Mouse (Mus musculus) heart, embryonic 12.5 days (tissue): ENCODE results near the gene Bicra. TPM values are rescaled to one million over a fixed set of nuclear protein-coding genes. Genes with fewer than 3 reads are reported as not detected.

Source experiments
- ATAC-seq: fragments of 200-750 bp; cut with Nextera tagmentation; 2 replicates; pipeline ENCODE4 v1.8.0; 2017; ENCODE audit warnings: moderate TSS enrichment, moderate library complexity; ENCODE audit not compliant: insufficient number of reproducible peaks, low FRiP score
- H3K27ac ChIP-seq: fragments of 300-500 bp; sonication (generic); 2 replicates; pipeline ENCODE4 v1.5.1; 2016; ENCODE audit warnings: mild to moderate bottlenecking, moderate library complexity; ENCODE audit not compliant: poor library complexity, severe bottlenecking
- H3K27me3 ChIP-seq: fragments of 300-500 bp; sonication (generic); replicated peaks from 2 replicates; pipeline ENCODE4 v1.6.1; 2016; ENCODE audit warnings: mild to moderate bottlenecking, moderate library complexity
- H3K36me3 ChIP-seq: fragments of 300-500 bp; sonication (generic); 2 replicates; pipeline ENCODE4 v1.6.1; 2016; ENCODE audit warnings: mild to moderate bottlenecking, moderate library complexity
- H3K4me1 ChIP-seq: fragments of 300-500 bp; sonication (generic); replicated peaks from 2 replicates; pipeline ENCODE4 v1.6.1; 2016; ENCODE audit warnings: mild to moderate bottlenecking
- H3K4me2 ChIP-seq: fragments of 300-500 bp; sonication (generic); 2 replicates; pipeline ENCODE4 v1.6.1; 2016; ENCODE audit warnings: mild to moderate bottlenecking, moderate library complexity
- H3K4me3 ChIP-seq: fragments of 300-500 bp; sonication (generic); 2 replicates; pipeline ENCODE4 v1.5.1; 2016; ENCODE audit warnings: mild to moderate bottlenecking
- H3K9ac ChIP-seq: fragments of 300-500 bp; sonication (generic); 2 replicates; pipeline ENCODE4 v1.6.1; 2016; ENCODE audit warnings: mild to moderate bottlenecking, moderate library complexity
- H3K9me3 ChIP-seq: fragments of 300-500 bp; sonication (generic); replicated peaks from 2 replicates; pipeline ENCODE4 v1.6.1; 2016; ENCODE audit warnings: mild to moderate bottlenecking, moderate library complexity
- WGBS: fragments of 180-500 bp; shearing (Covaris S2); methylation state at CpG from one replicate; pipeline ENCODE4 v1.1.7; 2016; 5-methylcytosine and 5-hydroxymethylcytosine counted together
- polyA plus RNA-seq: library from polyadenylated mRNA; unstranded; fragments of >200 nt; fragmentation: Nextera tagmentation; extraction: Ambion mirVana; gene quantifications from 2 replicates; pipeline ENCODE4 v1.2.1, GENCODE M21; 2016

Gene Bicra
- polyA plus RNA-seq, 1 experiment from 2014 or later = 5.9 TPM

DNA sequence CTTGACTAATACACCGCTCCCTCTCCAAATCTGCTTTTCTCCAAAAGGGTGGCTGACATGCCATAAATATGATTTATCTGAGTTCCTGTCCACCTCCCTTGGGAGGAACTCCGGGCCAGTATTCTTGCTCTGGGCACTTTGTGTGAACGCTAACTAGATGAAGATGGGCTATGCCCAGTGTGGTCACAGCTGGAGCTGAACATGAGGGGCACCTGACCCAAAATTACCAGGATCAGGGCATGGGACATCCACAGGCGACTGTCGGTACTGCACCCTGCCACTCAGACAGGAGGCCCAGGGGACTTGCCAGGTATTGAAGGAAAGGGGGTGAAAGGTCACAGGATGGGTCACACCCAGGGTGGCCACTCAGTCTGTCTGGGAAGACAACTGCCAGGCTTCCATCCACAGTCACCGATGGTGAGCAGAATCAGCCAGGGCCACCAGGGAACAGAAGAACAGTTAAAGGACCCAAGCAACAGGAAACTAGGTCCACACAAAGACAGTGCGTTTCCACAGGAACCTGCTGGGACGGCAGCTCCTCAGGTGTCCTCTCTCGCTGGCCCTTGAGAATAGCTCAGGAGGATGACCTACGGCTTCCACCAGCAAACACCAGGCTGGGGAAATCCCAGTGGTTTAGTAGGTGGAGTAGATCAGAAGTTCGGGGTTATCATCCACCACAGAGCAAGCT is 35.0 kb downstream of the Bicra start:
- Histone ChIP-seq H3K27me3 (no peaks in the 10 kb centered on the region), H3K27ac (no peak overlapping the region), H3K4me2 (no peak overlapping the region), H3K36me3 (peaks cover 16% of the 10 kb centered on the region; the same call in 1 of the 2 replicates), H3K9me3 (no peaks in the 10 kb centered on the region), H3K9ac (no peak overlapping the region), H3K4me3 (no peak overlapping the region), H3K4me1 (peaks cover 42% of the 10 kb centered on the region)
- ATAC-seq = no peak
- 78% methylated on average over 11 of the region's 11 CpGs for WGBS

DNA sequence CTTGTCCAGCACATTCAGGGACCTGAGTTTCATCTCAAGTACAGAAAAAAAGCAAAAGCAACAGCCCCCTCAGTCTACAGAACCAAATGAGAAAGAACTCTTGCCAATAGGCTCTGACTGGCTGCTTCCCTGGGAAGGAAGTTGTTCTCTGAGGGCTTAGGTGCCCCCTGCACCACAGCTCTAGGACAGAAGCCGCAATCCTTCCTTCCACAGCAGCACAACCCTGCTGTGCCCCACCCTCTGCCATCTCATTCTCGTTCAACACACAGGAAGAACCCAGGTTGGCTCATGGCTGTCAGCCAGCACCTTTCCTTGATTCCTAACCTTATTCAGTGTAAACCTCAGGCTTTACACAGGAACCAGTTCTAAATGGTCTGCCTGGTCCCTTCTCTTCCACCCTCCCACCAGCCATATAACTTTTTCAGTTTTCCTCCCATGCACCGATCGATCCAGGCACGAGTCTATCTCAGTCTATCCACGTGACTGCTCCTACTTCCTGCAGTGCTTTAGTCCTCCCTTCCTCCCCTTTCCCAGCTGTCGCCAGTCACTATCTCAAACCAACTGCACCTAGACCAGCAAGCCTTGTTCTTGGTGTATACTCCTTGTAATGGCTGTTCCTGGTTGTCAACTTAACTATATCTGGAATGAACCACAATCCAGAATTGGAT is 36.2 kb downstream of the Bicra start:
- no peak for ATAC-seq
- Histone ChIP-seq H3K36me3 (peaks cover 14% of the 10 kb centered on the region; the same call in 1 of the 2 replicates), H3K9ac (no peak overlapping the region), H3K4me3 (no peak overlapping the region), H3K4me1 (peaks cover 42% of the 10 kb centered on the region), H3K27me3 (no peaks in the 10 kb centered on the region), H3K27ac (no peak overlapping the region), H3K4me2 (no peak overlapping the region), H3K9me3 (no peaks in the 10 kb centered on the region)
- 68% methylated on average over 7 of the region's 7 CpGs for WGBS

DNA sequence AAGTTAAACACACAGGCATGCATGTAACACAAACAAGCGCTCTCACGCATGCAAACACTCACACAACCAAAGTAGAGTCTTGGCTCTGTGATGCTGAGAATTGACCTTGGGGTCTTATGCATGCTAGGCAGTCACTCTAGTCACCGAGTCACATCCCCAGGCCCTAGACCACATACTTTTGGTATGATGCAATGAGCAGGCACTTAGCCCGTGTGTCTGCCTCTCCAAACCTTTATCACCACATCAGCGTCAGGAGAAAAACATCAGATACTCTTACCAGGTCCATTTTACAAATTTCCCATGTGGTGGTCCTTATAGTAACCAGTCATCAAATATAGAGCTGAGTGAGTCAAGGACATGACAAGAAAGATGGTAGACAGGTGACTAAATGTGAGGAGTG is 37.1 kb downstream of the Bicra start:
- Histone ChIP-seq H3K9me3 (no peaks in the 10 kb centered on the region), H3K36me3 (peaks cover 18% of the 10 kb centered on the region), H3K4me2 (no peak overlapping the region), H3K9ac (no peak overlapping the region), H3K4me3 (no peak overlapping the region), H3K27me3 (no peaks in the 10 kb centered on the region), H3K27ac (no peak overlapping the region), H3K4me1 (peaks cover 42% of the 10 kb centered on the region)
- 63% methylated on average over 5 of the region's 5 CpGs for WGBS
- no peak for ATAC-seq

GRCm38 (mm10) chr7:16009636-16010035 is 38.1 kb downstream of the Bicra start:
- WGBS = 89% methylated on average over 7 of the region's 7 CpGs
- Histone ChIP-seq H3K4me1 (peaks cover 40% of the 10 kb centered on the region), H3K27me3 (no peaks in the 10 kb centered on the region), H3K27ac (no peak overlapping the region), H3K9me3 (no peaks in the 10 kb centered on the region), H3K9ac (no peak overlapping the region), H3K36me3 (peaks cover 18% of the 10 kb centered on the region), H3K4me2 (no peak overlapping the region), H3K4me3 (no peak overlapping the region)
- ATAC-seq = no peak

DNA sequence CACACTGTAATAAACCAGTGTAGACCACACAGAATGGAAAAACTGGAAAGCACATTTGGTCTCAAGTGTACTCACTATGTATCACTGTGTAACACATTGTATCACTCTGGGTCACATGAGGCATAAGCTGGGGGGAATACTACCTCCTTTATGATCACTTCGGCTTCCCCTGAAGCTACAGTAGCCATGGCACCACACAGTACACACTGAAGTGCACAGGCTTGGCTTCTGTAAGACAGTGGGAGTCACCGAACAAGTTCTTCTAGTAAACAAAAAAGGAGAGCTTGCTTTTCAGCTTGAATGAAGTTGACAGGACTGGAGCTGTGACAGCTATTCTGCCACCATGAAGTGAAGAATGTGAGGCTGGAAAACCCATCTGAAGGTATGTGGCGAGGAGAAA is 42.7 kb downstream of the Bicra start:
- Histone ChIP-seq H3K4me2 (no peak overlapping the region), H3K4me1 (peaks cover 40% of the 10 kb centered on the region), H3K36me3 (peaks cover 16% of the 10 kb centered on the region; the same call in 1 of the 2 replicates), H3K9ac (no peak overlapping the region), H3K9me3 (no peaks in the 10 kb centered on the region), H3K27me3 (no peaks in the 10 kb centered on the region), H3K4me3 (no peak overlapping the region), H3K27ac (no peak overlapping the region)
- WGBS = 82% methylated on average over 3 of the region's 3 CpGs
- ATAC-seq = no peak

GRCm38 (mm10) chr7:16004177-16004856 is 43.4 kb downstream of the Bicra start:
- H3K27me3 ChIP-seq = no peaks in the 10 kb centered on the region
- H3K9ac ChIP-seq = no peak overlapping the region
- H3K4me2 ChIP-seq = no peak overlapping the region
- no peak overlapping the region for H3K4me3 ChIP-seq
- H3K4me1 ChIP-seq = peaks cover 40% of the 10 kb centered on the region
- no peak overlapping the region for H3K27ac ChIP-seq
- no peak for ATAC-seq
- H3K36me3 ChIP-seq = peaks cover 19% of the 10 kb centered on the region
- 72% methylated on average over 12 of the region's 12 CpGs for WGBS
- no peaks in the 10 kb centered on the region for H3K9me3 ChIP-seq

GRCm38 (mm10) chr7:16003032-16003431 is 44.7 kb downstream of the Bicra start:
- no peak for ATAC-seq
- Histone ChIP-seq H3K9me3 (no peaks in the 10 kb centered on the region), H3K4me3 (no peak overlapping the region), H3K9ac (no peak overlapping the region), H3K4me2 (no peak overlapping the region), H3K4me1 (peaks cover 40% of the 10 kb centered on the region), H3K27ac (no peak overlapping the region), H3K36me3 (peaks cover 22% of the 10 kb centered on the region), H3K27me3 (no peaks in the 10 kb centered on the region)
- 78% methylated on average over 4 of the region's 4 CpGs for whole genome bisulfite sequencing

GRCm38 (mm10) chr7:16002171-16002570 is 45.5 kb downstream of the Bicra start:
- Histone ChIP-seq H3K9me3 (no peaks in the 10 kb centered on the region), H3K36me3 (peaks cover 28% of the 10 kb centered on the region), H3K4me3 (no peak overlapping the region), H3K27ac (0 out of 2 replicates have a peak overlapping the region, but pooled peaks have one; percentile 24), H3K4me2 (no peak overlapping the region), H3K27me3 (no peaks in the 10 kb centered on the region), H3K9ac (no peak overlapping the region), H3K4me1 (peaks cover 40% of the 10 kb centered on the region)
- 83% methylated on average over 5 of the region's 5 CpGs for WGBS
- ATAC-seq = no peak

DNA sequence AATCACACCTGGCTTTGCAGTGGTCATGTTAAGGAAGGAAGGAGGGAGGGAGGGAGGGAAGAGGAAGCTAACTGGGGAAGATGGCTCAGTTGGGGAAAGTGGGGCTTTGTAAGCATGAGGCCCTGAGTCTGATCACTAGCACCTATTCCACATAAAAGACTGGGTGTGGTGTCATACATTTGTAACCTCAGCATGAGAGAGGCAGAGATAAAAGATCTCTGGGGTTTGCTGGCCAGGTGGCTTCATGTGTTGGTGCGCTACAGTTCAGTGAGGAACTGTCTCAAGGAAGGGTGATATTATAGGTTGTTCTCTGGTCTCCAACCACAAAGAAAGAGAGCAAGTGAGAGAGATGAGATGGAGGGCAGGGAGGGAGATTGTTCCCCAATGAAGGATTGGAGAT is 46.0 kb downstream of the Bicra start:
- no peaks in the 10 kb centered on the region for H3K9me3 ChIP-seq
- 97% methylated on average over 1 of the region's 1 CpGs for WGBS
- H3K36me3 ChIP-seq = peaks cover 33% of the 10 kb centered on the region
- ATAC-seq = no peak
- no peak overlapping the region for H3K9ac ChIP-seq
- H3K4me1 ChIP-seq = peaks cover 40% of the 10 kb centered on the region
- 0 out of 2 replicates have a peak overlapping the region, but pooled peaks have one; percentile 24 for H3K27ac ChIP-seq
- H3K27me3 ChIP-seq = no peaks in the 10 kb centered on the region
- no peak overlapping the region for H3K4me2 ChIP-seq
- no peak overlapping the region for H3K4me3 ChIP-seq

- peaks cover 85% of the 10 kb centered on the region for H3K36me3 ChIP-seq
- WGBS = 90% methylated on average over 4 of the region's 4 CpGs
These were observed 53.9 kb downstream of the Bicra start for GRCm38 (mm10) chr7:15993789-15994188.

DNA sequence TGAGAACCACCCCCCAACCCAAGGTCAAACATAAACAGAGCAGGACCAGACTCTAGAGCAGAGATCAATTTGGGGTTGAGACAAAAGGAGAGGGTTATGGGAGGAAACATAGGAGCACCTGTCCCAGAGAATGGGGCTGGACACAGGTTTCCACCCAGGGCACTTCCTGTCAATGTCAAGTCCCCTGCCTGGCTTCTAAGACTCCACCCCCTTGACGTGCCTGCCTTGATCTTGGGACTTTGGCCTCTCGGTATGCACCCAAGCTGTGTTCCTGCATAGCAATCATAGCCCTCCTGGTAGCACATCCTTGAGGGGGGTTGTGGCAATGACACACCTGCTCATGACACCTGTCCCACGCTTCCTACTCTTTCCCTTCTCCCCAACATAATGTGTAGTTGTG is 54.6 kb downstream of the Bicra start:
- no peak overlapping the region for H3K9ac ChIP-seq
- no peak overlapping the region for H3K4me2 ChIP-seq
- no peak overlapping the region for H3K27ac ChIP-seq
- no peak overlapping the region for H3K4me3 ChIP-seq
- 85% methylated on average over 3 of the region's 3 CpGs for WGBS
- no peaks in the 10 kb centered on the region for H3K9me3 ChIP-seq
- peaks cover 89% of the 10 kb centered on the region for H3K36me3 ChIP-seq
- no peak for ATAC-seq
- H3K4me1 ChIP-seq = no peaks in the 10 kb centered on the region
- no peaks in the 10 kb centered on the region for H3K27me3 ChIP-seq

More at GRCm38 (mm10) chr7:15993789-15994188, 53.9 kb downstream of the Bicra start:
- Histone ChIP-seq H3K4me2 (no peak overlapping the region), H3K4me3 (no peak overlapping the region), H3K4me1 (no peaks in the 10 kb centered on the region), H3K27ac (no peak overlapping the region), H3K9ac (no peak overlapping the region), H3K9me3 (no peaks in the 10 kb centered on the region), H3K27me3 (no peaks in the 10 kb centered on the region)
- no peak for ATAC-seq
